In genomic region chr19:55271448-55271847, GRCm38 (mm10) we compare ENCODE assay signal across 14 mouse cellular contexts. TPM values are rescaled to one million over a fixed set of nuclear protein-coding genes. Genes with fewer than 3 reads are reported as not detected.
DNase-seq lines count a peak whose midpoint lies in the region; ATAC-seq and TF ChIP-seq lines count a peak whose summit lies in the region.
"Had no signal": no experiment of that assay in that cellular context is flagged by ENCODE, and none has a peak within 500 bp of the region (broad histone marks: within the 10 kb centered on the region; RNA-seq: fewer than 3 reads in every experiment).

No protein-coding gene starts in this region.

- peak; percentile 56 for DNase-seq in liver
- DNase-seq in liver, postnatal 0 days = no peak
- peak; percentile 34 for DNase-seq in embryo, embryonic 10 days (ENCODE audit: low spot score)
- no peak for DNase-seq in liver, embryonic 11.5 days (ENCODE audit: low spot score)
- DNase-seq in thymus, postnatal 4 days = no peak
- no peak for DNase-seq in cerebellum, postnatal 14 days
- DNase-seq: retina, postnatal 1 day; thymus, postnatal 36 days had no signal

- no peak overlapping the region for H3K9ac ChIP-seq in liver, postnatal 0 days (replicated peaks)
- no peak overlapping the region for H3K9ac ChIP-seq in liver, embryonic 11.5 days (ENCODE audit: low read depth, low read length)
- H3K9ac ChIP-seq in stomach, embryonic 15.5 days = no peak overlapping the region

- TF ChIP-seq CTCF in liver, postnatal 0 days (IDR thresholded peaks at IDR 0.05; ENCODE audit: low read depth) = no peak

- no peak overlapping the region for H3K4me3 ChIP-seq in liver, postnatal 0 days (ENCODE audit: low read depth, low read length)
- no peak overlapping the region for H3K4me3 ChIP-seq in liver, embryonic 11.5 days (ENCODE audit: low read depth, low read length)
- H3K4me3 ChIP-seq in stomach, embryonic 15.5 days (replicated peaks) = no peak overlapping the region
- H3K4me3 ChIP-seq: left cerebral cortex, adult 2 months had no signal

- WGBS in liver, postnatal 0 days (ENCODE audit: insufficient replicate concordance) = 50% methylated on average over 3 of the region's 3 CpGs
- 50% methylated on average over 3 of the region's 3 CpGs for WGBS in liver, embryonic 11.5 days
- WGBS in stomach, embryonic 15.5 days = 42% methylated on average over 3 of the region's 3 CpGs

- H3K4me2 ChIP-seq in liver, postnatal 0 days (ENCODE audit: low read depth, low read length) = no peak overlapping the region
- no peak overlapping the region; the same call in 1 of the 2 replicates for H3K4me2 ChIP-seq in liver, embryonic 11.5 days
- no peak overlapping the region for H3K4me2 ChIP-seq in stomach, embryonic 15.5 days

- H3K9me3 ChIP-seq in liver, postnatal 0 days (ENCODE audit: low read length) = no peaks in the 10 kb centered on the region
- no peaks in the 10 kb centered on the region for H3K9me3 ChIP-seq in liver, embryonic 11.5 days (ENCODE audit: control insufficient read depth, low read length)
- H3K9me3 ChIP-seq in stomach, embryonic 15.5 days = no peaks in the 10 kb centered on the region

- H3K4me1 ChIP-seq in liver, postnatal 0 days (ENCODE audit: insufficient read depth) = peaks cover 49% of the 10 kb centered on the region
- H3K4me1 ChIP-seq in liver, embryonic 11.5 days (replicated peaks; ENCODE audit: control insufficient read depth, insufficient read depth, low read length) = peaks cover 45% of the 10 kb centered on the region
- H3K4me1 ChIP-seq in stomach, embryonic 15.5 days = peaks cover 11% of the 10 kb centered on the region; the same call in 1 of the 2 replicates

- peaks cover 50% of the 10 kb centered on the region for H3K36me3 ChIP-seq in liver, postnatal 0 days (replicated peaks; ENCODE audit: insufficient read depth, low read length)
- H3K36me3 ChIP-seq in liver, embryonic 11.5 days (ENCODE audit: control insufficient read depth, insufficient read depth, low read length) = peaks cover 7% of the 10 kb centered on the region; the same call in 1 of the 2 replicates
- peaks cover 11% of the 10 kb centered on the region; the same call in 1 of the 2 replicates for H3K36me3 ChIP-seq in stomach, embryonic 15.5 days

- H3K27ac ChIP-seq in liver, postnatal 0 days (ENCODE audit: low read depth) = no peak overlapping the region
- peak overlapping the region; percentile 51 for H3K27ac ChIP-seq in liver, embryonic 11.5 days (ENCODE audit: low read depth, low read length)
- peak overlapping the region; percentile 83 for H3K27ac ChIP-seq in stomach, embryonic 15.5 days
- H3K27ac ChIP-seq: left cerebral cortex, adult 2 months had no signal

- no peak for TF ChIP-seq EP300 in liver, postnatal 0 days (IDR thresholded peaks at IDR 0.05; ENCODE audit: low read depth)

- H3K27me3 ChIP-seq in liver, postnatal 0 days (ENCODE audit: insufficient read depth, low read length) = no peaks in the 10 kb centered on the region
- H3K27me3 ChIP-seq in liver, embryonic 11.5 days (replicated peaks; ENCODE audit: control insufficient read depth, insufficient read depth, low read length) = no peaks in the 10 kb centered on the region
- no peaks in the 10 kb centered on the region for H3K27me3 ChIP-seq in stomach, embryonic 15.5 days (replicated peaks)
- H3K27me3 ChIP-seq: CH12.LX had no signal

- ATAC-seq in liver, postnatal 0 days = no peak
- ATAC-seq in liver, embryonic 11.5 days (replicated peaks; ENCODE audit: low FRiP score) = peak; percentile 70
- peak; percentile 82 for ATAC-seq in stomach, embryonic 15.5 days (ENCODE audit: insufficient read depth, low FRiP score, low read depth)
- ATAC-seq: activated CD4-positive, CD25-positive, alpha-beta regulatory T cell, adult 4 months had no signal

RNA-seq across cellular contexts. Expression of gene Acsl5, which starts 19.7 kb away (rescaled TPM):
- 397 and 414 TPM in 2 replicates for polyA plus RNA-seq in liver, postnatal 0 days (2015; fragmentation: Nextera tagmentation; extraction: Ambion mirVana)
- 125 and 130 TPM in 2 replicates for polyA plus RNA-seq in liver, embryonic 11.5 days (2014; fragmentation: Nextera tagmentation; extraction: Ambion mirVana)
- 115 and 116 TPM in 2 replicates for polyA plus RNA-seq in stomach, embryonic 15.5 days (2015; fragmentation: Nextera tagmentation; extraction: Ambion mirVana)

RNA-seq across cellular contexts. Expression of gene Gucy2g, which starts 30.4 kb away (rescaled TPM):
- 0.02 TPM in 1 of 2 replicates, not detected in the other for polyA plus RNA-seq in liver, postnatal 0 days (2015; fragmentation: Nextera tagmentation; extraction: Ambion mirVana)
- polyA plus RNA-seq in liver, embryonic 11.5 days (2014; fragmentation: Nextera tagmentation; extraction: Ambion mirVana) = 0.04 TPM in 1 of 2 replicates, not detected in the other
- polyA plus RNA-seq in stomach, embryonic 15.5 days (2015; fragmentation: Nextera tagmentation; extraction: Ambion mirVana) = 0.05 and 0.08 TPM in 2 replicates
- polyA plus RNA-seq: activated CD4-positive, CD25-positive, alpha-beta regulatory T cell, adult 4 months; hindbrain, embryonic 11.5 days; neural tube, embryonic 11.5 days had no signal

RNA-seq across cellular contexts. Expression of gene Zdhhc6, which starts 44.4 kb away (rescaled TPM):
- polyA plus RNA-seq in liver, postnatal 0 days (2015; fragmentation: Nextera tagmentation; extraction: Ambion mirVana) = 49.0 and 49.9 TPM in 2 replicates
- 120 and 124 TPM in 2 replicates for polyA plus RNA-seq in liver, embryonic 11.5 days (2014; fragmentation: Nextera tagmentation; extraction: Ambion mirVana)
- polyA plus RNA-seq in stomach, embryonic 15.5 days (2015; fragmentation: Nextera tagmentation; extraction: Ambion mirVana) = 96.1 and 96.8 TPM in 2 replicates

RNA-seq across cellular contexts. Expression of gene Vti1a, which starts 44.6 kb away (rescaled TPM):
- polyA plus RNA-seq in liver, postnatal 0 days (2015; fragmentation: Nextera tagmentation; extraction: Ambion mirVana) = 9.7 and 10.5 TPM in 2 replicates
- 26.4 and 30.1 TPM in 2 replicates for polyA plus RNA-seq in liver, embryonic 11.5 days (2014; fragmentation: Nextera tagmentation; extraction: Ambion mirVana)
- polyA plus RNA-seq in stomach, embryonic 15.5 days (2015; fragmentation: Nextera tagmentation; extraction: Ambion mirVana) = 23.5 and 26.4 TPM in 2 replicates

Comparison
In these comparisons a context has a peak if more than half of its experiments do, and no peak if none do; other contexts are left out.
1. DNase-seq: peak in liver (single experiment) and embryo, embryonic 10 days (single experiment); none in liver, postnatal 0 days (single experiment), liver, embryonic 11.5 days (single experiment), thymus, postnatal 4 days (single experiment) and cerebellum, postnatal 14 days (0 of 2).